15 mouse cellular contexts compared by ENCODE assay signal in the genomic region with DNA sequence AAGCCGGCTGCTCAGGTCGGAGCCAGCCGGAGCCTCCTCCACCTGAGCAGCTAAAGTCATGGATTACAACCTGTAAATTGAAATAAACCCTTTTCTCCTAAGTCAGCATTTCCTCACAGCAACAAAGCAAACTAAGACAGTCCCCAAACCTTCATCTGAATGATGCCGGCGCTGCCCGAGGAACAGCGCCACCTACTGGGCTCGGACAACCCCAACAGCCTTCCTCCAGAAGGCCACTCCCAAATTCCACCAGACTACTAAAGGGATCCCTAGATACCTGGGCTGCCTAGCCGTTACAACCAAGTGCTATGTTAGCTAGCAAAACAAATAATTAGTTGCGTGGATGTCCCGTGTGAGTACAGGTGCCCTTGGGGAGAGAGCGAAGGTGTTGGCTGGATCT. TPM values are rescaled to one million over a fixed set of nuclear protein-coding genes. Genes with fewer than 3 reads are reported as not detected.
DNase-seq lines count a peak whose midpoint lies in the region; ATAC-seq and TF ChIP-seq lines count a peak whose summit lies in the region.
"Had no signal": no experiment of that assay in that cellular context is flagged by ENCODE, and none has a peak within 500 bp of the region (broad histone marks: within the 10 kb centered on the region; RNA-seq: fewer than 3 reads in every experiment).

No protein-coding gene starts in this region.

- intact Hi-C loops in left cerebral cortex, postnatal 14 days (cut with DNase I): no loop called here

- no peak for TF ChIP-seq EP300 in liver, postnatal 0 days (IDR thresholded peaks at IDR 0.05; ENCODE audit: low read depth)

- H3K36me3 ChIP-seq in forebrain, postnatal 0 days (ENCODE audit: insufficient read depth): peaks cover 3% of the 10 kb centered on the region; the same call in 1 of the 2 replicates
- no peaks in the 10 kb centered on the region for H3K36me3 ChIP-seq in forebrain, embryonic 11.5 days (ENCODE audit: control insufficient read depth, insufficient read depth, low read length)
- peaks cover 3% of the 10 kb centered on the region; the same call in 1 of the 2 replicates for H3K36me3 ChIP-seq in liver, postnatal 0 days (replicated peaks; ENCODE audit: insufficient read depth, low read length)

- no peak overlapping the region for H3K27ac ChIP-seq in forebrain, postnatal 0 days (ENCODE audit: low read depth, low read length)
- H3K27ac ChIP-seq in forebrain, embryonic 11.5 days (ENCODE audit: low read depth, low read length): no peak overlapping the region
- H3K27ac ChIP-seq in liver, postnatal 0 days (ENCODE audit: low read depth): no peak overlapping the region
- H3K27ac ChIP-seq in cortical plate, adult 2 months (ENCODE audit: insufficient read depth, low read length): no peak overlapping the region
- H3K27ac ChIP-seq: heart, embryonic 10.5 days; hindbrain, embryonic 10.5 days; limb, embryonic 12.5 days; macrophage had no signal

- no peak overlapping the region for H3K4me2 ChIP-seq in forebrain, postnatal 0 days (ENCODE audit: low read depth)
- no peak overlapping the region for H3K4me2 ChIP-seq in forebrain, embryonic 11.5 days (ENCODE audit: low read depth, low read length, severe bottlenecking)
- H3K4me2 ChIP-seq in liver, postnatal 0 days (ENCODE audit: low read depth, low read length): no peak overlapping the region
- H3K4me2 ChIP-seq: limb, embryonic 12.5 days had no signal

- no peaks in the 10 kb centered on the region for H3K27me3 ChIP-seq in forebrain, postnatal 0 days (ENCODE audit: insufficient read depth, low read length)
- H3K27me3 ChIP-seq in forebrain, embryonic 11.5 days (ENCODE audit: control insufficient read depth, insufficient read depth, low read length): no peaks in the 10 kb centered on the region
- no peaks in the 10 kb centered on the region for H3K27me3 ChIP-seq in liver, postnatal 0 days (ENCODE audit: insufficient read depth, low read length)
- H3K27me3 ChIP-seq: limb, embryonic 12.5 days had no signal

- WGBS in forebrain, postnatal 0 days: 83% methylated on average over 12 of the region's 12 CpGs
- WGBS in forebrain, embryonic 11.5 days: 75% methylated on average over 12 of the region's 12 CpGs
- WGBS in liver, postnatal 0 days (ENCODE audit: insufficient replicate concordance): 86% methylated on average over 12 of the region's 12 CpGs

- no peak for DNase-seq in forebrain, postnatal 0 days
- DNase-seq in forebrain, embryonic 11.5 days (ENCODE audit: low spot score): no peak
- no peak for DNase-seq in liver, postnatal 0 days
- DNase-seq in liver (no peak), ES-CJ7 (ENCODE audit: low read depth, low spot score) (peak; percentile 82)
- DNase-seq in left cerebral cortex, adult 9 months (ENCODE audit: low spot score in 2 of 2): no peak
- no peak for DNase-seq in left cerebral cortex, postnatal 14 days (ENCODE audit: low spot score in 2 of 2)
- DNase-seq: kidney, adult 18-20 months; layer of hippocampus, adult 9-11 months; thymus, postnatal 14 days had no signal

- no peak overlapping the region for H3K4me3 ChIP-seq in forebrain, postnatal 0 days (ENCODE audit: low read depth, low read length)
- no peak overlapping the region for H3K4me3 ChIP-seq in forebrain, embryonic 11.5 days (ENCODE audit: low read depth, low read length)
- no peak overlapping the region for H3K4me3 ChIP-seq in liver, postnatal 0 days (ENCODE audit: low read depth, low read length)
- no peak overlapping the region for H3K4me3 ChIP-seq in cortical plate, adult 2 months (ENCODE audit: insufficient read depth, low read length)
- H3K4me3 ChIP-seq: heart, embryonic 10.5 days; hindbrain, embryonic 10.5 days; limb, embryonic 12.5 days had no signal

- TF ChIP-seq POLR2A in cortical plate, adult 2 months (IDR thresholded peaks at IDR 0.05; ENCODE audit: extremely low read depth, insufficient read depth, low read length): no peak

- H3K9me3 ChIP-seq in forebrain, postnatal 0 days (ENCODE audit: low read length): no peaks in the 10 kb centered on the region
- H3K9me3 ChIP-seq in forebrain, embryonic 11.5 days (ENCODE audit: control insufficient read depth, low read length): no peaks in the 10 kb centered on the region
- peaks cover 3% of the 10 kb centered on the region; the same call in 1 of the 2 replicates for H3K9me3 ChIP-seq in liver, postnatal 0 days (ENCODE audit: low read length)

- TF ChIP-seq CTCF in forebrain, postnatal 0 days (IDR thresholded peaks at IDR 0.05; ENCODE audit: low read depth): peak; percentile 31; the same call in 1 of the 2 replicates
- peak; percentile 53 for TF ChIP-seq CTCF in liver, postnatal 0 days (IDR thresholded peaks at IDR 0.05; ENCODE audit: low read depth)
- peak; percentile 24; the same call in 1 of the 2 replicates for TF ChIP-seq CTCF in cortical plate, adult 2 months (IDR thresholded peaks at IDR 0.05; ENCODE audit: extremely low read depth, insufficient read depth, low read length)

- no peaks in the 10 kb centered on the region for H3K4me1 ChIP-seq in forebrain, postnatal 0 days (ENCODE audit: insufficient read depth)
- no peaks in the 10 kb centered on the region for H3K4me1 ChIP-seq in forebrain, embryonic 11.5 days (replicated peaks; ENCODE audit: control insufficient read depth, insufficient read depth, low read length)
- 0 out of 2 replicates have a peak, but pooled peaks cover 2% of the 10 kb centered on the region for H3K4me1 ChIP-seq in liver, postnatal 0 days (ENCODE audit: insufficient read depth)
- no peaks in the 10 kb centered on the region for H3K4me1 ChIP-seq in cortical plate, adult 2 months (ENCODE audit: control insufficient read depth, insufficient read depth, low read length)
- H3K4me1 ChIP-seq: hindbrain, embryonic 10.5 days had no signal

- H3K9ac ChIP-seq in forebrain, postnatal 0 days: no peak overlapping the region
- H3K9ac ChIP-seq in forebrain, embryonic 11.5 days (ENCODE audit: low read length): no peak overlapping the region
- H3K9ac ChIP-seq in liver, postnatal 0 days (replicated peaks): no peak overlapping the region
- H3K9ac ChIP-seq: limb, embryonic 12.5 days had no signal

- ATAC-seq in forebrain, postnatal 0 days: no peak
- no peak for ATAC-seq in forebrain, embryonic 11.5 days (replicated peaks; ENCODE audit: low FRiP score)
- ATAC-seq in liver, postnatal 0 days: no peak

RNA-seq across cellular contexts. Expression of a gene that starts 24.2 kb away (rescaled TPM):
- total RNA-seq in forebrain, postnatal 0 days (2014; rRNA removed): 31.9 and 52.2 TPM in 2 replicates
- polyA plus RNA-seq in forebrain, postnatal 0 days (2015; fragmentation: Nextera tagmentation; extraction: Ambion mirVana): 28.0 and 44.0 TPM in 2 replicates
- polyA plus RNA-seq in forebrain, embryonic 11.5 days (2014; fragmentation: Nextera tagmentation; extraction: Ambion mirVana): 28.1 and 32.9 TPM in 2 replicates
- 6.4 and 6.5 TPM in 2 replicates for polyA plus RNA-seq in liver, postnatal 0 days (2015; fragmentation: Nextera tagmentation; extraction: Ambion mirVana)
- 9.3 and 10.2 TPM in 2 replicates for polyA plus RNA-seq in cortical plate, adult 2 months (2012; rRNA removed)
- total RNA-seq in left cerebral cortex, postnatal 14 days (2021): 10 to 100 TPM; 47.9 to 50.6 TPM
